Mouse (Mus musculus): ENCODE measurements at regions not wholly inside any gene's neighbourhood (a gene's known extent, or its start where the extent isn't known, plus 50 kb on each side); places are given as distances from the start of the nearest gene placed in this dataset.

DNA sequence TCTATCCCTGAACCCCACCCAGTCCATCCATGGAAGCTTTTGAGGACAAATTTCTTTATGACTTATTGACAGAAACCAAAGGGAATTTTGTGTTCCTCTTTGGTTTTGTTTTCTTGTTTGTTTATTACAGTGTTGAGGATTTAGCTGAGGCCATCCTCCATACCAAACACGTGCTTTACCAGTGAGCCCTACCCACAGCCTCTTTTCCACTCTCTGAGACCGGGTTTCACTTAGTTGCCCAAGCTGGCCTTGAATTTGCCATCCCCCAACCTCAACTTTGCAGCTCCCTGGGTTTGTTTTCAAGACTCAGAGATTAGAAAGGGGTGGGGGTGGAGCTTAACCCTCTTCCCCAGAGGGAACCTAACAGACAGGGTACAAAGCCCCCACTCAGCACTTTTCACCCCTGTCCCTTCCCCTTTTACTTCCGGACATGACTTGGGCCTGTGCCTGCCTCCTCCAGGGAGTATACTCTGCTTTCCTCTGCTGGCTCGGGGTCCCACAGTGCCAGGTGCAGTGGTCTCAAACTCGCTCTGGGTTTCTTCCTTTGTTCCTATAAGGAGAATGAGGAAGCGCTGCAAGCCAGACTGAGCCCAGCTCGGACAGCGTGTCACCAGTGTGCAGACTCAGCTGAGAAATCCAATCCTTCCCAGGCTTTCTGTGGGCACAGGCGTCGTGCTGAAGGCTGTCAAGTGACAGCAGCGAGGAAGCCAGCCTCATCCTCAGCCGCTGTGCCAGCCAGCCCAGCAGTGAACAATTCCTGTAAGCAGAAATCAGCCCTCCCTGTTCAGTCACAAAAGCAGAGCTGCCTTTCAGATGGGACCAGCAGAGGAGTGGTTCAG, 72.8 kb upstream of the Mef2a start:
- ChIA-PET POLR2A (interaction anchor here (0.5 kb wide), 1 partner anchor 11 kb away, joined by 6 read pairs; no protein-coding TSS in a partner anchor), CTCF (interaction anchor here (1.2 kb wide), 1 partner anchor 9 kb away, joined by 3 read pairs; no protein-coding TSS in a partner anchor)
- DNase-seq (ENCODE audit: low read depth, low spot score) (no peak), ATAC-seq (no peak)
- in situ Hi-C loops (cut with MboI; ENCODE audit: low pct_unique_long_range_greater_than_20kb): no loop called here
- TF ChIP-seq CTCF (IDR thresholded peaks at IDR 0.05): no peak
- no peaks in the 10 kb centered on the region for H3K27me3 ChIP-seq

DNA sequence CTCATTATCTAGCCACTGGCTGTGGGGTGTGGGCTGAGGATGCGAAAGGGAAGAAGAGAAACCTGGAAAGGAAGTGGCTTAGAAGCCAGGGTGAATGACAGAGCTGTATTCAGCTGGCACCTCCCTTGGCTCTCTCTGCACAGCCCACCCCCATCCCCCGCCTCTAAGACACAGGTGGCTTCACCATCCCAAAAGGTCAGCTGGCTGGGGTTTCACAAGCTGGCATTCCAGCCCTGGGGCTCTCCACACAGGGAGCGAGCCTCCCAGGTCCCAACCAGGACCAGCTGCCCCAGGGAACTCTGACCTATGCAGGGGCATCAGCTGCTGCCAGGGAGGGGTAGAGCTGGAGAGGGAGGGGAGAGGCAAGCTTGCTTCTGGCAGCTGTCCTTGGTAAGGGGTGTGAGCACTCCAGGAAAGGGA, 71.9 kb upstream of the Mef2a start:
- DNase-seq (ENCODE audit: low read depth, low spot score): no peak
- no peak for ATAC-seq
- H3K27me3 ChIP-seq: no peaks in the 10 kb centered on the region
- ChIA-PET CTCF (no interaction called here), POLR2A (interaction anchor here (0.6 kb wide), 1 partner anchor 134 kb away, joined by 4 read pairs; no protein-coding TSS in a partner anchor)
- TF ChIP-seq CTCF (IDR thresholded peaks at IDR 0.05): no peak
- in situ Hi-C loops (cut with MboI; ENCODE audit: low pct_unique_long_range_greater_than_20kb): no loop called here

DNA sequence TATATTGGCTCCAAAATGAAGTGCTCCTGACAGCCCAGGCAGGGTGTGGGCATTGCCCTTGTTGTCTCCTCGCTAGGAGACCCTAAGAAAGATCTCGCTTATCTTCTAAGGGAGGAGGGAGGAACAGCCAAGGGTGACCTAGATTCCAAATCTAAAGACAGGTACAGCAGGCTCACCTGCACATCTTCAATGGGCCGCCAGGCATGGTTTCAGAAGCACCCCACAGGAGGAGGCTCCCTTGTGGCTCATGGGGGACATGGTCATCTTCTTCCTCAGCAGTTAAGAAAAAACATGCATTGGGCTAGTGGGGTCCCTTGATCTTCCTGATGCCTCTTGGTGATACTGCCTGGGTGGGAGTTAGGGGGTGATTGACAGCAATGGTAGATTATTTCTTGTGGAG, 71.0 kb upstream of the Mef2a start:
- no peaks in the 10 kb centered on the region for H3K27me3 ChIP-seq
- ATAC-seq: no peak
- CTCF ChIA-PET: interaction anchor here (0.8 kb wide), 1 partner anchor 11 kb away, joined by 3 read pairs; no protein-coding TSS in a partner anchor
- TF ChIP-seq CTCF (IDR thresholded peaks at IDR 0.05): no peak
- in situ Hi-C loops (cut with MboI; ENCODE audit: low pct_unique_long_range_greater_than_20kb): no loop called here
- POLR2A ChIA-PET: no interaction called here
- no peak for DNase-seq (ENCODE audit: low read depth, low spot score)

DNA sequence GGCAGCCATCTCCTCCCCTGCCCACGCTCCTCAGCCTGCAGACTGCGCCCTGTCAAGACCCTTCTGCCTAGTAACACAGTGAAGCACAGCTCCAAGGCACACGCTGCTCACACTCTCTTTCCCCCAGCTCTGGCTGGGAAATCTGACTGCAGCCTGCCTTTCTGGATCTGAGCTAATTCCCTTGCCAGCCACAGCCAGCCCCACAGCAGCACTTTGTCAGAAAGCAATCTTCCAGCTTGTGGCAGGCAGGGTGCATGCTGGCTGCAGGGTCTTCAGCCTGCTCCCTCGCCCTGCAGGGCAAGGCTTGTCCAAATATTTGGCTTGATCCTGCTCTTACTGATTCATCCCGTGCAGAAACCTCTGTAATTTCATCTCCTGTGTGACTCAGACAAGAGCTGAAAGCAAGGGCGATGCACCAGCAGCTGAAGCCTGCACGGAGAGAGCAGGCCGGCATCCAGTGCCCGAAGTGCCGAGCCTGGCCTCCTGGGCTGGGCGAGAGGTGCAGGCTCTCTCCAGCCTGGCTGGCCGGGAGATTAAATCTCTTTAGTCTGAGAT, 70.4 kb upstream of the Mef2a start:
- TF ChIP-seq CTCF (IDR thresholded peaks at IDR 0.05): no peak
- ChIA-PET CTCF (interaction anchor here (0.8 to 1.3 kb wide), 2 partner anchors 10 to 16 kb away, joined by 3 read pairs; no protein-coding TSS in a partner anchor), POLR2A (no interaction called here)
- in situ Hi-C loops (cut with MboI; ENCODE audit: low pct_unique_long_range_greater_than_20kb): no loop called here
- DNase-seq (ENCODE audit: low read depth, low spot score) (no peak), ATAC-seq (peak; percentile 88)
- no peaks in the 10 kb centered on the region for H3K27me3 ChIP-seq

DNA sequence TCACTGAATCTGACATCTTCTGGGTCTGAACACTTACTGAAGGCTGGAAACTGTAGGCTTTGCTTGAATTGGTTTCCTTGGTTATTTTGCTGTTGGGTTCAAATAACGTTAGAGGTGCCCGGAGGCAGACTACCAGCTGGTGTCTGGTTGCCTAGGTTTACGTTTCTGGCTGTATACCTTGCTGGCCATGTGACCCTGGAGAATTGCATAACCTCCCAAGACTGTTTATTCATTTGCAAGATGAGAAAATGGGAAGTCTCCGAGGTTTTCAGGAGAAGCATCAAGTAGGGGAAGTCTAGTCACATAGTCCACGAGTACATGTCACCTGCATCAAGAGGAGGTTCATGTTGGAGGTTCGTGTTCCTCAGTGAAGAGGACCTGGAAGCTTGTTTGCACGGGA, 69.6 kb upstream of the Mef2a start:
- no peak for DNase-seq (ENCODE audit: low read depth, low spot score)
- H3K27me3 ChIP-seq: no peaks in the 10 kb centered on the region
- no peak for ATAC-seq
- no peak for TF ChIP-seq CTCF (IDR thresholded peaks at IDR 0.05)
- in situ Hi-C loops (cut with MboI; ENCODE audit: low pct_unique_long_range_greater_than_20kb): no loop called here
- POLR2A ChIA-PET: no interaction called here
- CTCF ChIA-PET: interaction anchor here (1.3 to 1.6 kb wide), 2 partner anchors 12 to 16 kb away, joined by 3 to 4 read pairs; no protein-coding TSS in a partner anchor

DNA sequence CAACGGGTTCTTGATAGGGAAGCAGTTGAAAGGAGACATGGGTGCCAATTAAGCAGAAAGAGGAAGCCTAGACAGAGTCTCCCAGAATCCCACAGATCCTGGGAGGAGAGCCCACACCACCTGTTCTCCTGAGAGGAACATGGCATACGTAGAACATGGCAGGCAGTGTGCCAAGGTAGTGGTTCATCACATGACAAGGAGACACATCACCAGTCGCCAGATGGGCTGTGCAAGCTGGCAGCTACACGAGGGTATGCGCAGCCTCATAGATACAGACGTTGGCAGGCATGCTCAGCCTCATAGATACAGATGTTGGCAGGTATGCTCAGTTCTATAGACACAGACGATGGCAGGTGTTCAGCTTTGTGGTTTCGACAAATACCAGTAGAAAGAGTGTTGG, 68.1 kb upstream of the Mef2a start:
- DNase-seq (ENCODE audit: low read depth, low spot score) (no peak), ATAC-seq (no peak)
- no peak for TF ChIP-seq CTCF (IDR thresholded peaks at IDR 0.05)
- in situ Hi-C loops (cut with MboI; ENCODE audit: low pct_unique_long_range_greater_than_20kb): no loop called here
- H3K27me3 ChIP-seq: no peaks in the 10 kb centered on the region
- ChIA-PET CTCF (no interaction called here), POLR2A (no interaction called here)

DNA sequence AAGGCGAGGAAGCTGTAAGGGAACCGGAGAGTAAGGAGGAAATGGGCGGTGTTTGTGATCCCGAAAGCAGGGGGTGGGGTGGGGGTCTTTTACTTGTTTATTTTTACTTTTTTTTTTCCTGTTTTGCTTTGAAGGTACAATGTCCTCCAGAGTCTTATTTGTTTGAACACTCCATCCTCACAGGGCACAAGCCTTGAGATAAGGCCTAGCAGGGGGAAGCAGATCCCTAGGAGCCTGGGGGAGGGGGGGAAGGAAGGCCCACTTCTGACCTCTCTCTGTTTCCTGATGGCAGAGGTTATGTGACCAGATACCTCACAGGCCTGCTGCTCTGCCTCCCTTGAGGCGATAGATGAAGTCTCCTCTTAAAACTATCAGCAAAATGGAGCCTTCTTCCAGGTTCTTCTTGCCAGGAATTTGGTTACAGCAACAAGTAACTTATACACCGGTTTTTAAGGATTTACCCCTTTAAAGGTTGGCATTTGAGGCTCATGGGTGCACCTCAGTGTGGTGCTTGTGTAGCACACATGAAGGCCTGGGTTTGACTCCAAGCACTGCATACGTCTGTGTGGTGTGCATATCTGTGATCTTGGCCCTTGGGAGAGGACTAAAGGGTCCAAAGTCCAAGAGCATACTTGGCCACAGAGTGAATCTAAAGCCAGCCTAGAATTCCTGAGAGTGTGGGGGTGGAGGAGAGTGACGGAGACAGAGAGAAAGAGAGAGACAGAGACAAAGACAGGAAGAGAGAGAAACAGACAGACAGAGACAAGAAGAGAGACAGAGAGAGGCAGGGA, 64.8 kb upstream of the Mef2a start:
- ATAC-seq (no peak), DNase-seq (ENCODE audit: low read depth, low spot score) (no peak)
- ChIA-PET CTCF (no interaction called here), POLR2A (no interaction called here)
- TF ChIP-seq CTCF (IDR thresholded peaks at IDR 0.05): no peak
- in situ Hi-C loops (cut with MboI; ENCODE audit: low pct_unique_long_range_greater_than_20kb): no loop called here
- H3K27me3 ChIP-seq: no peaks in the 10 kb centered on the region

DNA sequence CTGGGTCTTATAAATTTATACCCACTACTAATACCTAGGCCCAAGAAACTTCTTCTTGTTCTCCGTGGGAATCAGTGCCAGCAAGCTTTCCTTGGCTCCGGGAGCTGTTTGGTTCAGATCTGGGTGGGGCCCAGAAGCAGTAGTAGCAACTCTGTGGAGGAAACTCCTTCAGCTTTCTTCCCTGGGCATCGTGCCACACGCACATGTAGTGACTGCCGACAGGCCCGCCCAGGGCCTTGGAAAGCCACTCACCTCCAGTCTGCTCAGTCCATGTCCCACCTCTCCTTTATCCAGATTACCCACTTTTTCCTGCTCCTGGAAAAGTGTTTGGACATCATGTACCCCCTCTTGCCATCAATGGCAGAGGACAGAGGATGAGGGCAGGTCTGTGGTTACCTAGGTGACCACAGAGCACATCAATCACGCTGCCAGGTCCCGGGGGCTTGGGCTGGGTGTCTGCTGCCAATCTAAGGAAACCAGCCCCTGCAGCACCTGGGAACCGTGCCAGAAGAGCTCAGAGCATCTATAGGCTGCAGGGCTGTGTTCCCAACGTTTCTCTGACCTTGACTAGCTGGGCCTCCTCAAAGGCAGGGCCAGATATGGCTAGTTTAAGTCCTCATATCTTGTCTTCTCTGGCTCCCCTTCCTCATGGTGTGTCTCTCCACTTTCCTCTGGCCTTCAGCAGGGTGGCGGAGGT, 63.1 kb upstream of the Mef2a start:
- no peaks in the 10 kb centered on the region for H3K27me3 ChIP-seq
- CTCF ChIA-PET: interaction anchor here (1.0 kb wide), 1 partner anchor 11 kb away, joined by 3 read pairs; no protein-coding TSS in a partner anchor
- POLR2A ChIA-PET: no interaction called here
- in situ Hi-C loops (cut with MboI; ENCODE audit: low pct_unique_long_range_greater_than_20kb): no loop called here
- TF ChIP-seq CTCF (IDR thresholded peaks at IDR 0.05): no peak
- DNase-seq (ENCODE audit: low read depth, low spot score) (no peak), ATAC-seq (no peak)

DNA sequence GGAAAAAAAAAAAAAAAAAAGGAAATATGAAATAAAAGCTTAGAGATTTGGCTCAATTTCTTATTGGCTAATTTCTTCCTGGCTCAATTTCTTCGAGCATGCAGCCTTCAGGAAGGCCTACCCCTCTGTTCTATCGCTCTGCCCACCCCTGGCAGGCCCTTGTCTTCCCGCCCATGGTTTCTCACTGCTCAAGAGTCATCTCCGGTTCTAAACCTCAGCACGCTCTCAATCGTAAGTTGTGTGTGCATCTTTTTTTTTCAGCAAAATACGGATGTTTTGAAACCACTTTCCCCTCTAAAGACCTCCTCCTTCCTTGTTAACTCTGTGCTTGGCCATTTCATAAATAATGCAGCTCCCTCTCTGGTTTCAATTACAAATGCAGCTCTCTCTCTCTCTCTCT, 58.3 kb upstream of the Mef2a start:
- CTCF ChIA-PET: interaction anchor here (1.6 kb wide), 1 partner anchor 11 kb away, joined by 4 read pairs; no protein-coding TSS in a partner anchor
- POLR2A ChIA-PET: interaction anchor here (0.6 kb wide), 1 partner anchor 19 kb away, joined by 4 read pairs; no protein-coding TSS in a partner anchor
- in situ Hi-C loops (cut with MboI; ENCODE audit: low pct_unique_long_range_greater_than_20kb): no loop called here
- TF ChIP-seq CTCF (IDR thresholded peaks at IDR 0.05): no peak
- no peaks in the 10 kb centered on the region for H3K27me3 ChIP-seq
- no peak for ATAC-seq
- DNase-seq (ENCODE audit: low read depth, low spot score): no peak

DNA sequence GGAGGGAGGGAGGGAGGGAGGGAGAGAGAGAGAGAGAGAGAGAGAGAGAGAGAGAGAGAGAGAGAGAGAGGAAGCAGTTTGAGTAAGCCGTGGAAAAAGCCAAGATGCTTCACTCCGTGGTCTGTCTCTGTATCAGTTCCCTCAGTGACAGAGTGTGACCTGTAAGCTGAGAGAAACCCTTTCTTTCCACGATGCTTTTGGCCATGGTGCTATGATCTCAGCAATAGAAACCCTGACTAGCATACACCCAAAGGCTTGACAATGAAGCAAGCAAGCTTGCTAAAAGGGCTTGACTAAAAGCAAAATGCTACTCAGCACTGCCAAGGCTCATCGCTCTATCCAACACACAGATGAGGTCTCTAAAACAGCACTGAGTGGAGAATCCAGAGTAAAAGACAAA, 57.4 kb upstream of the Mef2a start:
- TF ChIP-seq CTCF (IDR thresholded peaks at IDR 0.05): no peak
- no peaks in the 10 kb centered on the region for H3K27me3 ChIP-seq
- CTCF ChIA-PET: interaction anchor here (1.6 kb wide), 1 partner anchor 12 kb away, joined by 4 read pairs; no protein-coding TSS in a partner anchor
- ATAC-seq: no peak
- in situ Hi-C loops (cut with MboI; ENCODE audit: low pct_unique_long_range_greater_than_20kb): no loop called here
- no peak for DNase-seq (ENCODE audit: low read depth, low spot score)
- POLR2A ChIA-PET: no interaction called here
